Mouse (Mus musculus) CH12.LX (cell line): Measurements from ENCODE around the gene Ccl5. TPM values are rescaled to one million over a fixed set of nuclear protein-coding genes. Genes with fewer than 3 reads are reported as not detected.

ENCODE experiments used
- DNase-seq: peaks from one replicate; pipeline ENCODE4 v3.0.0-alpha.2; 2013; ENCODE audit errors: extremely low read depth
- H3K27ac ChIP-seq: 2 replicates; pipeline ENCODE4 v1.5.1; 2012; ENCODE audit warnings: low read depth, mild to moderate bottlenecking, control low read depth, moderate library complexity; ENCODE audit not compliant: insufficient read depth
- H3K27me3 ChIP-seq: replicated peaks from 2 replicates; pipeline ENCODE3; 2012; ENCODE audit warnings: inconsistent platforms
- H3K36me3 ChIP-seq, 2 experiments: replicated peaks in 1 of 2; 2 replicates each; pipeline versions ENCODE3 to v1.6.1; 2012; ENCODE audit warnings: inconsistent platforms in 1 of 2, low read length in 1 of 2, mild to moderate bottlenecking in 1 of 2, mixed read lengths in 1 of 2, moderate library complexity in 1 of 2; ENCODE audit not compliant: control insufficient read depth in 1 of 2, insufficient read depth in 1 of 2
- H3K4me1 ChIP-seq, 2 experiments: 2 replicates each; pipeline ENCODE4 v1.6.1; 2012; ENCODE audit warnings: inconsistent platforms in 1 of 2, moderate library complexity in 1 of 2; ENCODE audit not compliant: insufficient read depth in 2 of 2, control insufficient read depth in 1 of 2
- H3K4me2 ChIP-seq: 2 replicates; pipeline ENCODE4 v1.6.1; 2012; ENCODE audit warnings: low read depth, mild to moderate bottlenecking, control low read depth; ENCODE audit not compliant: poor library complexity, insufficient read depth, severe bottlenecking
- H3K4me3 ChIP-seq, 3 experiments: fragments of 150-350 bp in 1 of 3; sonication (generic) in 1 of 3; replicated peaks in 1 of 3; 2 replicates each; pipeline versions ENCODE3 to v1.5.1; 2011 to 2012; ENCODE audit warnings: low read depth in 2 of 3, low read length in 2 of 3, mild to moderate bottlenecking in 2 of 3, moderate library complexity in 2 of 3, control low read depth in 1 of 3, improper control_type of control experiment in 1 of 3, inconsistent platforms in 1 of 3, mixed read lengths in 1 of 3; ENCODE audit not compliant: poor library complexity in 1 of 3
- H3K79me2 ChIP-seq: replicated peaks from 2 replicates; pipeline ENCODE4 v1.6.1; 2012; ENCODE audit warnings: mild to moderate bottlenecking, moderate library complexity; ENCODE audit not compliant: control insufficient read depth, poor library complexity, insufficient read depth, severe bottlenecking; ENCODE audit errors: extremely low read depth
- H3K9ac ChIP-seq: 2 replicates; pipeline ENCODE4 v1.6.1; 2012; ENCODE audit warnings: low read depth, mild to moderate bottlenecking, control low read depth, moderate library complexity; ENCODE audit not compliant: insufficient read depth
- H3K9me3 ChIP-seq: replicated peaks from 2 replicates; pipeline ENCODE3; 2012; ENCODE audit warnings: low read length, inconsistent platforms, mixed read lengths
- CHD1 ChIP-seq: IDR thresholded peaks from 2 replicates; pipeline ENCODE4 v1.6.1; 2012; ENCODE audit warnings: low read depth, low read length, improper control_type of control experiment, inconsistent platforms
- CHD2 ChIP-seq: IDR thresholded peaks from 2 replicates; pipeline ENCODE4 v1.6.1; 2011; ENCODE audit warnings: low read length, improper control_type of control experiment
- CTCF ChIP-seq, 2 experiments: IDR thresholded peaks in 1 of 2; conservative IDR thresholded peaks in 1 of 2; 2 replicates each; pipeline ENCODE4 v1.5.1; 2011 to 2012; ENCODE audit warnings: low read depth in 2 of 2, low read length in 2 of 2, improper control_type of control experiment in 1 of 2, inconsistent platforms in 1 of 2, mild to moderate bottlenecking in 1 of 2, moderate library complexity in 1 of 2
- E2F4 ChIP-seq: IDR thresholded peaks from 2 replicates; pipeline ENCODE4 v1.6.1; 2011; ENCODE audit warnings: low read depth, low read length, improper control_type of control experiment; ENCODE audit not compliant: insufficient replicate concordance
- ELF1 ChIP-seq: IDR thresholded peaks from 2 replicates; pipeline ENCODE4 v1.6.1; 2014; ENCODE audit warnings: low read depth, mild to moderate bottlenecking, inconsistent platforms, low read length, improper control_type of control experiment
- EP300 ChIP-seq: IDR thresholded peaks from 2 replicates; pipeline ENCODE4 v1.6.1; 2011; ENCODE audit warnings: low read length, improper control_type of control experiment
- ETS1 ChIP-seq: conservative IDR thresholded peaks from 2 replicates; pipeline ENCODE4 v1.6.1; 2012; ENCODE audit warnings: low read depth, mild to moderate bottlenecking, inconsistent platforms, low read length, improper control_type of control experiment, moderate library complexity
- GABPA ChIP-seq: IDR thresholded peaks from 2 replicates; pipeline ENCODE4 v1.6.1; 2012; ENCODE audit warnings: low read depth, low read length, improper control_type of control experiment, inconsistent platforms; ENCODE audit not compliant: insufficient replicate concordance
- HCFC1 ChIP-seq: IDR thresholded peaks from 2 replicates; pipeline ENCODE4 v1.6.1; 2012; ENCODE audit warnings: low read depth, mild to moderate bottlenecking, inconsistent platforms, low read length, improper control_type of control experiment
- IRF4 ChIP-seq: IDR thresholded peaks from 2 replicates; pipeline ENCODE4 v1.6.1; 2014; ENCODE audit warnings: low read depth, mild to moderate bottlenecking, inconsistent platforms, low read length, improper control_type of control experiment
- JUN ChIP-seq: IDR thresholded peaks from 2 replicates; pipeline ENCODE4 v1.6.1; 2011; ENCODE audit warnings: low read depth, mild to moderate bottlenecking, low read length, improper control_type of control experiment, moderate library complexity; ENCODE audit not compliant: insufficient read depth
- MAFK ChIP-seq: IDR thresholded peaks from 2 replicates; pipeline ENCODE4 v1.6.1; 2011; ENCODE audit warnings: low read length, improper control_type of control experiment; ENCODE audit not compliant: insufficient replicate concordance
- MAX ChIP-seq: IDR thresholded peaks from 2 replicates; pipeline ENCODE4 v1.6.1; 2011; ENCODE audit warnings: low read length, improper control_type of control experiment
- MEF2A ChIP-seq: IDR thresholded peaks from 2 replicates; pipeline ENCODE4 v1.6.1; 2014; ENCODE audit warnings: low read depth, mild to moderate bottlenecking, inconsistent platforms, low read length, improper control_type of control experiment, borderline replicate concordance
- MYC ChIP-seq: IDR thresholded peaks from 2 replicates; pipeline ENCODE4 v1.6.1; 2011; ENCODE audit warnings: low read depth, mild to moderate bottlenecking, improper control_type of control experiment, low read length
- NELFE ChIP-seq: IDR thresholded peaks from 2 replicates; pipeline ENCODE4 v1.6.1; 2011; ENCODE audit warnings: low read depth, low read length, improper control_type of control experiment
- PAX5 ChIP-seq: IDR thresholded peaks from 2 replicates; pipeline ENCODE4 v1.6.1; 2012; ENCODE audit warnings: low read length, inconsistent platforms, mixed read lengths
- POLR2A ChIP-seq: IDR thresholded peaks from 2 replicates; pipeline ENCODE4 v1.6.1; 2011; ENCODE audit warnings: low read depth, mild to moderate bottlenecking, improper control_type of control experiment, low read length
- POLR2AphosphoS2 ChIP-seq: IDR thresholded peaks from 2 replicates; pipeline ENCODE4 v1.6.1; 2011; ENCODE audit warnings: low read depth, low read length, improper control_type of control experiment
- SIN3A ChIP-seq: IDR thresholded peaks from 2 replicates; pipeline ENCODE4 v1.6.1; 2012; ENCODE audit warnings: low read length, improper control_type of control experiment, inconsistent platforms
- SMC3 ChIP-seq: IDR thresholded peaks from 2 replicates; pipeline ENCODE4 v1.6.1; 2011; ENCODE audit warnings: low read depth, low read length, improper control_type of control experiment
- TBP ChIP-seq: conservative IDR thresholded peaks from 2 replicates; pipeline ENCODE4 v1.6.1; 2011; ENCODE audit warnings: low read depth, low read length, improper control_type of control experiment
- TCF12 ChIP-seq: IDR thresholded peaks from 2 replicates; pipeline ENCODE4 v1.6.1; 2014; ENCODE audit warnings: low read depth, mild to moderate bottlenecking, inconsistent platforms, low read length, improper control_type of control experiment
- UBTF ChIP-seq: IDR thresholded peaks from 2 replicates; pipeline ENCODE4 v1.6.1; 2012; ENCODE audit warnings: low read depth, mild to moderate bottlenecking, inconsistent platforms, low read length, improper control_type of control experiment, moderate library complexity
- USF1 ChIP-seq: IDR thresholded peaks from 2 replicates; pipeline ENCODE4 v1.6.1; 2014; ENCODE audit warnings: low read depth, mild to moderate bottlenecking, inconsistent platforms, low read length, improper control_type of control experiment
- USF2 ChIP-seq: conservative IDR thresholded peaks from 2 replicates; pipeline ENCODE4 v1.6.1; 2011; ENCODE audit warnings: low read depth, low read length, improper control_type of control experiment
- ZMIZ1 ChIP-seq: IDR thresholded peaks from 2 replicates; pipeline ENCODE4 v1.6.1; 2012; ENCODE audit warnings: low read depth, mild to moderate bottlenecking, inconsistent platforms, low read length, improper control_type of control experiment
- ZNF384 ChIP-seq: IDR thresholded peaks from 2 replicates; pipeline ENCODE4 v1.6.1; 2012; ENCODE audit warnings: low read depth, low read length, improper control_type of control experiment, inconsistent platforms
- dilution Hi-C: fragments of 300-500 bp; cut with MboI; formaldehyde crosslinking; loops from 2 replicates; pipeline ENCODE4 v1.14.3; 2020; ENCODE audit warnings: low sequenced_read_pairs; ENCODE audit not compliant: extremely low pct_unique_long_range_greater_than_20kb, extremely low pct_ligation_motif_present
- in situ Hi-C: fragments of 300-500 bp; cut with MboI; formaldehyde crosslinking; loops from 3 replicates; pipeline ENCODE4 v1.14.3; 2019; ENCODE audit warnings: low sequenced_read_pairs, low pct_ligation_motif_present, low pct_unique_long_range_greater_than_20kb, mixed read lengths
- polyA plus RNA-seq: library from polyadenylated mRNA; unstranded; fragments of >175 nt; gene quantifications from 2 replicates; pipeline ENCODE4 v1.2.1, GENCODE M21; 2012; ENCODE audit warnings: low read depth; ENCODE audit not compliant: insufficient read length
- total RNA-seq, 2 experiments: library from RNA; depleted of rRNA; stranded (reverse); fragments of 300-350 nt in 1 of 2; fragments of >200 nt in 1 of 2; gene quantifications; 2 replicates each; pipeline ENCODE4 v1.2.3; 2012 to 2014

Ccl5 gene
- total and polyA plus RNA-seq, 3 experiments, result 0.60 to 1.3 (median 0.68) TPM

GRCm38 (mm10) chr11:83538705-83539314, 8.5 kb upstream of the Ccl5 start (continued):
- no peak for TF ChIP-seq USF2

DNA sequence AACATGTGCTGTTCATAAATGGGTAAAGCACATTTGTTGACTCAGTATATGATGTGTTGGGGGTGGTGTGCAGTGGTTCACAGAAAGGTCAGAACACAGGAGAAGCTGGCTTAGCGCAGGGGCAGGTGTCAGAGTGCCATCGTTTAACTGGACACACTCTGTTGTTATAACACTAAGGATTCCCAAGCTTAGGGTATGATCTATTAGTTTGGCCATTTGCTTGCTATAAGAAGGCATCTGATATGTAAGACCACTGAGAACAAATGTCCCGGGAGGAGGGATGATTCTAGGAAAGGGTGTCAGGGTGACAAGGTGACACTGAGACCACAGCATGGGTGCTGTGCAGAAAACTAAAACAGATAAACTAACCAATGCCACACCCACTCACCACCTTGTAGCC, 6.5 kb upstream of the Ccl5 start:
- Histone ChIP-seq H3K79me2 (no peaks in the 10 kb centered on the region), H3K27ac (no peak overlapping the region), H3K4me1 (peaks cover 32 to 68% of the 10 kb centered on the region in 2 experiments), H3K9me3 (no peaks in the 10 kb centered on the region), H3K4me2 (no peak overlapping the region), H3K4me3 (no peak overlapping the region), H3K9ac (no peak overlapping the region), H3K27me3 (no peaks in the 10 kb centered on the region), H3K36me3 (no peaks in the 10 kb centered on the region)
- in situ Hi-C loops (no loop called here), dilution Hi-C loops (no loop called here)
- TF ChIP-seq NELFE (no peak), PAX5 (no peak), EP300 (no peak), POLR2A (no peak), ELF1 (no peak), CHD1 (no peak), HCFC1 (no peak), CHD2 (no peak), TBP (no peak), POLR2AphosphoS2 (no peak), MYC (no peak), ZMIZ1 (no peak), IRF4 (no peak), GABPA (no peak)
- no peak for DNase-seq

DNA sequence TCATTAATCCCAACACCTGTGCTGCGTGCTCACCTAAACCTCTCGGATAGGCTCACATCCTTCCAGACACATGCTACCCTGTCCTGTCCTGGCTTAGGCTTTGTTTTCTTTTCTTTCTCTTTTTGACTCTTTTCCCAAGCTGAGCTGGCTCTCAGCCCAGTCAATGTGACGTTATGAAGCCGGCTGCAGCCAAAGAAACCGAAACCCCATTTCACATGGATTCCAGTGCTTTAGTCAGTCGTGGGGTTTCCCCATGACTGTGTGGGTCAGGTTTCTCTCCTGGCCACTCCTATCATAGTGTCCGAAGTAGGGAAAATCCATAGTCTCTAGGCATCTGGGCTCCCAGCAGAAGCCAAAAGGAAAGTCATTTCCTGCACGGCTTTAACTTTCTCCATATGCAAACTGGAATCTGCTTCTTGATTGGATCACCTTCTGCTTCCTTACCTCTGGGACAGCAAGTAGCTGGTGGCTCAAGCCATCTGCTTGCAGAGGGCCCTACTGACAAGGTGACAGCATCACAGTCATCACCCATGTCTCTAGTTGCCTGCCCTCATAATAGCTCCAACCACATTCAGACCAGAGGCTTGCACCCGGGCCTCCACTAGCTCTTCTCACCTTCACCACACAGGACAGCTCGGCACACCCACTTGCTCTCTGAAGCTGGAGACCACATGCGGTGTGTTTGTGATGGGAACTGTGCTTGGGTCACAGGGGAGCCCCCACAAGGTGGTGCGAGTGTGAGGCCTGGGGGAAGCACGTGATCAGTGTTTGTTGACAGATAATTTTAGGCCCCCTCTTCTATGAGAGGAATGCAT, 4.5 kb upstream of the Ccl5 start:
- in situ Hi-C loops (no loop called here), dilution Hi-C loops (no loop called here)
- Histone ChIP-seq H3K4me2 (peak overlapping the region; percentile 73), H3K27me3 (no peaks in the 10 kb centered on the region), H3K9me3 (no peaks in the 10 kb centered on the region), H3K4me1 (peaks cover 39 to 66% of the 10 kb centered on the region in 2 experiments), H3K36me3 (peaks cover 0 to 8% of the 10 kb centered on the region in 2 experiments), H3K4me3 (peak overlapping the region; percentile 0 to 41 (median 14)), H3K9ac (0 out of 2 replicates have a peak overlapping the region, but pooled peaks have one; percentile 5), H3K27ac (peak overlapping the region; percentile 65), H3K79me2 (no peaks in the 10 kb centered on the region)
- DNase-seq, result peak; percentile 85
- TF ChIP-seq ZNF384, result no peak
- peak; percentile 86 for TF ChIP-seq ETS1
- peak; percentile 85 for TF ChIP-seq SIN3A
- no peak for TF ChIP-seq POLR2AphosphoS2
- TF ChIP-seq POLR2A, result no peak
- no peak; the same call in 1 of the 2 replicates for TF ChIP-seq SMC3
- TF ChIP-seq TBP, result 0 out of 2 replicates have a peak, but pooled peaks have one; percentile 10
- TF ChIP-seq MAX, result peak; percentile 89
- TF ChIP-seq USF1, result peak; percentile 68
- no peak for TF ChIP-seq E2F4
- TF ChIP-seq MAFK, result 0 out of 2 replicates have a peak, but pooled peaks have one; percentile 54
- TF ChIP-seq HCFC1, result 0 out of 2 replicates have a peak, but pooled peaks have one; percentile 8
- peak; percentile 65 for TF ChIP-seq MEF2A
- peak; percentile 71 for TF ChIP-seq MYC
- TF ChIP-seq JUN, result peak; percentile 57
- TF ChIP-seq UBTF, result 0 out of 2 replicates have a peak, but pooled peaks have one; percentile 30
- TF ChIP-seq CTCF (conservative IDR thresholded peaks at IDR 0.05 in 1 of 2, IDR thresholded peaks at IDR 0.05 in 1 of 2; ENCODE audit: low read depth in 2 of 2, low read length in 2 of 2), result no peak; a peak in 2 of 4 replicates
- TF ChIP-seq EP300, result peak; percentile 83; the same call in 1 of the 2 replicates
- no peak for TF ChIP-seq GABPA
- TF ChIP-seq TCF12, result peak; percentile 67
